Mouse (Mus musculus) CH12.LX (cell line): ENCODE measurements at regions not wholly inside any gene's neighbourhood (a gene's known extent, or its start where the extent isn't known, plus 50 kb on each side); places are given as distances from the start of the nearest gene placed in this dataset.

Experiments
- DNase-seq: peaks from one replicate; pipeline ENCODE4 v3.0.0-alpha.2; 2013; ENCODE audit errors: extremely low read depth
- H3K27ac ChIP-seq: 2 replicates; pipeline ENCODE4 v1.5.1; 2012; ENCODE audit warnings: low read depth, mild to moderate bottlenecking, control low read depth, moderate library complexity; ENCODE audit not compliant: insufficient read depth
- H3K27me3 ChIP-seq: replicated peaks from 2 replicates; pipeline ENCODE3; 2012; ENCODE audit warnings: inconsistent platforms
- H3K36me3 ChIP-seq, 2 experiments: replicated peaks in 1 of 2; 2 replicates each; pipeline versions ENCODE3 to v1.6.1; 2012; ENCODE audit warnings: inconsistent platforms in 1 of 2, low read length in 1 of 2, mild to moderate bottlenecking in 1 of 2, mixed read lengths in 1 of 2, moderate library complexity in 1 of 2; ENCODE audit not compliant: control insufficient read depth in 1 of 2, insufficient read depth in 1 of 2
- H3K4me1 ChIP-seq, 2 experiments: 2 replicates each; pipeline ENCODE4 v1.6.1; 2012; ENCODE audit warnings: inconsistent platforms in 1 of 2, moderate library complexity in 1 of 2; ENCODE audit not compliant: insufficient read depth in 2 of 2, control insufficient read depth in 1 of 2
- H3K4me2 ChIP-seq: 2 replicates; pipeline ENCODE4 v1.6.1; 2012; ENCODE audit warnings: low read depth, mild to moderate bottlenecking, control low read depth; ENCODE audit not compliant: poor library complexity, insufficient read depth, severe bottlenecking
- H3K4me3 ChIP-seq, 3 experiments: fragments of 150-350 bp in 1 of 3; sonication (generic) in 1 of 3; replicated peaks in 1 of 3; 2 replicates each; pipeline versions ENCODE3 to v1.5.1; 2011 to 2012; ENCODE audit warnings: low read depth in 2 of 3, low read length in 2 of 3, mild to moderate bottlenecking in 2 of 3, moderate library complexity in 2 of 3, control low read depth in 1 of 3, improper control_type of control experiment in 1 of 3, inconsistent platforms in 1 of 3, mixed read lengths in 1 of 3; ENCODE audit not compliant: poor library complexity in 1 of 3
- H3K79me2 ChIP-seq: replicated peaks from 2 replicates; pipeline ENCODE4 v1.6.1; 2012; ENCODE audit warnings: mild to moderate bottlenecking, moderate library complexity; ENCODE audit not compliant: control insufficient read depth, poor library complexity, insufficient read depth, severe bottlenecking; ENCODE audit errors: extremely low read depth
- H3K9ac ChIP-seq: 2 replicates; pipeline ENCODE4 v1.6.1; 2012; ENCODE audit warnings: low read depth, mild to moderate bottlenecking, control low read depth, moderate library complexity; ENCODE audit not compliant: insufficient read depth
- H3K9me3 ChIP-seq: replicated peaks from 2 replicates; pipeline ENCODE3; 2012; ENCODE audit warnings: low read length, inconsistent platforms, mixed read lengths
- CHD1 ChIP-seq: IDR thresholded peaks from 2 replicates; pipeline ENCODE4 v1.6.1; 2012; ENCODE audit warnings: low read depth, low read length, improper control_type of control experiment, inconsistent platforms
- CHD2 ChIP-seq: IDR thresholded peaks from 2 replicates; pipeline ENCODE4 v1.6.1; 2011; ENCODE audit warnings: low read length, improper control_type of control experiment
- CTCF ChIP-seq, 2 experiments: IDR thresholded peaks in 1 of 2; conservative IDR thresholded peaks in 1 of 2; 2 replicates each; pipeline ENCODE4 v1.5.1; 2011 to 2012; ENCODE audit warnings: low read depth in 2 of 2, low read length in 2 of 2, improper control_type of control experiment in 1 of 2, inconsistent platforms in 1 of 2, mild to moderate bottlenecking in 1 of 2, moderate library complexity in 1 of 2
- ELF1 ChIP-seq: IDR thresholded peaks from 2 replicates; pipeline ENCODE4 v1.6.1; 2014; ENCODE audit warnings: low read depth, mild to moderate bottlenecking, inconsistent platforms, low read length, improper control_type of control experiment
- EP300 ChIP-seq: IDR thresholded peaks from 2 replicates; pipeline ENCODE4 v1.6.1; 2011; ENCODE audit warnings: low read length, improper control_type of control experiment
- ETS1 ChIP-seq: conservative IDR thresholded peaks from 2 replicates; pipeline ENCODE4 v1.6.1; 2012; ENCODE audit warnings: low read depth, mild to moderate bottlenecking, inconsistent platforms, low read length, improper control_type of control experiment, moderate library complexity
- GABPA ChIP-seq: IDR thresholded peaks from 2 replicates; pipeline ENCODE4 v1.6.1; 2012; ENCODE audit warnings: low read depth, low read length, improper control_type of control experiment, inconsistent platforms; ENCODE audit not compliant: insufficient replicate concordance
- JUN ChIP-seq: IDR thresholded peaks from 2 replicates; pipeline ENCODE4 v1.6.1; 2011; ENCODE audit warnings: low read depth, mild to moderate bottlenecking, low read length, improper control_type of control experiment, moderate library complexity; ENCODE audit not compliant: insufficient read depth
- JUND ChIP-seq: conservative IDR thresholded peaks from 2 replicates; pipeline ENCODE4 v1.6.1; 2011; ENCODE audit warnings: low read depth, low read length, improper control_type of control experiment
- MAFK ChIP-seq: IDR thresholded peaks from 2 replicates; pipeline ENCODE4 v1.6.1; 2011; ENCODE audit warnings: low read length, improper control_type of control experiment; ENCODE audit not compliant: insufficient replicate concordance
- MAX ChIP-seq: IDR thresholded peaks from 2 replicates; pipeline ENCODE4 v1.6.1; 2011; ENCODE audit warnings: low read length, improper control_type of control experiment
- MAZ ChIP-seq: IDR thresholded peaks from 2 replicates; pipeline ENCODE4 v1.6.1; 2012; ENCODE audit warnings: low read depth, mild to moderate bottlenecking, inconsistent platforms, low read length, improper control_type of control experiment, moderate library complexity
- MEF2A ChIP-seq: IDR thresholded peaks from 2 replicates; pipeline ENCODE4 v1.6.1; 2014; ENCODE audit warnings: low read depth, mild to moderate bottlenecking, inconsistent platforms, low read length, improper control_type of control experiment, borderline replicate concordance
- MYC ChIP-seq: IDR thresholded peaks from 2 replicates; pipeline ENCODE4 v1.6.1; 2011; ENCODE audit warnings: low read depth, mild to moderate bottlenecking, improper control_type of control experiment, low read length
- NELFE ChIP-seq: IDR thresholded peaks from 2 replicates; pipeline ENCODE4 v1.6.1; 2011; ENCODE audit warnings: low read depth, low read length, improper control_type of control experiment
- NRF1 ChIP-seq: IDR thresholded peaks from 2 replicates; pipeline ENCODE4 v1.6.1; 2014; ENCODE audit warnings: low read depth, mild to moderate bottlenecking, inconsistent platforms, low read length, improper control_type of control experiment, moderate library complexity
- POLR2A ChIP-seq: IDR thresholded peaks from 2 replicates; pipeline ENCODE4 v1.6.1; 2011; ENCODE audit warnings: low read depth, mild to moderate bottlenecking, improper control_type of control experiment, low read length
- POLR2AphosphoS2 ChIP-seq: IDR thresholded peaks from 2 replicates; pipeline ENCODE4 v1.6.1; 2011; ENCODE audit warnings: low read depth, low read length, improper control_type of control experiment
- RAD21 ChIP-seq: IDR thresholded peaks from 2 replicates; pipeline ENCODE4 v1.6.1; 2011; ENCODE audit warnings: low read depth, mild to moderate bottlenecking, low read length, improper control_type of control experiment, moderate library complexity
- RCOR1 ChIP-seq: conservative IDR thresholded peaks from 2 replicates; pipeline ENCODE4 v1.6.1; 2012; ENCODE audit warnings: low read depth, mild to moderate bottlenecking, inconsistent platforms, low read length, improper control_type of control experiment
- SIN3A ChIP-seq: IDR thresholded peaks from 2 replicates; pipeline ENCODE4 v1.6.1; 2012; ENCODE audit warnings: low read length, improper control_type of control experiment, inconsistent platforms
- SMC3 ChIP-seq: IDR thresholded peaks from 2 replicates; pipeline ENCODE4 v1.6.1; 2011; ENCODE audit warnings: low read depth, low read length, improper control_type of control experiment
- USF1 ChIP-seq: IDR thresholded peaks from 2 replicates; pipeline ENCODE4 v1.6.1; 2014; ENCODE audit warnings: low read depth, mild to moderate bottlenecking, inconsistent platforms, low read length, improper control_type of control experiment
- USF2 ChIP-seq: conservative IDR thresholded peaks from 2 replicates; pipeline ENCODE4 v1.6.1; 2011; ENCODE audit warnings: low read depth, low read length, improper control_type of control experiment
- ZKSCAN1 ChIP-seq: IDR thresholded peaks from 2 replicates; pipeline ENCODE4 v1.6.1; 2012; ENCODE audit warnings: low read depth, inconsistent platforms, low read length, improper control_type of control experiment, borderline replicate concordance
- ZMIZ1 ChIP-seq: IDR thresholded peaks from 2 replicates; pipeline ENCODE4 v1.6.1; 2012; ENCODE audit warnings: low read depth, mild to moderate bottlenecking, inconsistent platforms, low read length, improper control_type of control experiment
- dilution Hi-C: fragments of 300-500 bp; cut with MboI; formaldehyde crosslinking; loops from 2 replicates; pipeline ENCODE4 v1.14.3; 2020; ENCODE audit warnings: low sequenced_read_pairs; ENCODE audit not compliant: extremely low pct_unique_long_range_greater_than_20kb, extremely low pct_ligation_motif_present
- in situ Hi-C: fragments of 300-500 bp; cut with MboI; formaldehyde crosslinking; loops from 3 replicates; pipeline ENCODE4 v1.14.3; 2019; ENCODE audit warnings: low sequenced_read_pairs, low pct_ligation_motif_present, low pct_unique_long_range_greater_than_20kb, mixed read lengths

DNA sequence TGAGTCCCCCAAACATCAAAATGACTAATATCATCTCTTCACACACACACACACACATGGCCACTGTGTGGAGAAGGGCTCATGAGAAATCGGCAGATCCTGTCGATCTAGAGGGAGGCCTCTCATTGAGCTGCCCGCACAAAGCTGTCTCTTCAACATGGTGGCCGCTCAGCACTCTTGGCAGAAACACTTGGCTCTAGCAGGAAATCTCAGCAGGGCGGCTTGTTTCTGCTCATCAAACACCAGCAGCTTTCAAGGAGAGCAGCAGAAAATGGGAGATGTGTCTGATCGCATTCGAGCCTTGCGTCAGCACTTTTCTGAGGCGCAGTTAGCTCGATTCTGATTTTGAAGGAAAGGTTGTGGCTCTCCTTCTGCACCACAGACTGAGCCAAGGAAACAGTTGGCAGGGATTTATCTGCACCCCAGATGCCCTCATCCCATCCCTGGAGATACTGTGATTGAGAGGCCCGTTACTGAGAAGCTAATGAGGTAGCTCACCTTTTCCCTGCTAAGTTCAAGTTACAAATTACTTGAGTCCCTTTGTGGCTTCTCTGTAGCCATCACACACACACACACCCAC is 66.4 kb upstream of the Fzd7 start:
- Histone ChIP-seq H3K4me2 (no peak overlapping the region), H3K27me3 (no peaks in the 10 kb centered on the region), H3K36me3 (peaks cover 0 to 3% of the 10 kb centered on the region in 2 experiments), H3K79me2 (no peaks in the 10 kb centered on the region), H3K9ac (no peak overlapping the region), H3K4me1 (peaks cover 6 to 56% of the 10 kb centered on the region in 2 experiments), H3K4me3 (no peak overlapping the region), H3K9me3 (no peaks in the 10 kb centered on the region), H3K27ac (no peak overlapping the region)
- DNase-seq: no peak
- TF ChIP-seq CHD1: no peak
- TF ChIP-seq MEF2A: no peak
- TF ChIP-seq CHD2: no peak
- TF ChIP-seq RAD21: no peak
- no peak for TF ChIP-seq SIN3A
- no peak for TF ChIP-seq POLR2AphosphoS2
- TF ChIP-seq ZMIZ1: no peak
- TF ChIP-seq MAX: no peak
- TF ChIP-seq JUN: no peak
- no peak for TF ChIP-seq CTCF (conservative IDR thresholded peaks at IDR 0.05 in 1 of 2, IDR thresholded peaks at IDR 0.05 in 1 of 2; ENCODE audit: low read depth in 2 of 2, low read length in 2 of 2)
- no peak for TF ChIP-seq SMC3
- dilution Hi-C loops: no loop called here
- in situ Hi-C loops: no loop called here

DNA sequence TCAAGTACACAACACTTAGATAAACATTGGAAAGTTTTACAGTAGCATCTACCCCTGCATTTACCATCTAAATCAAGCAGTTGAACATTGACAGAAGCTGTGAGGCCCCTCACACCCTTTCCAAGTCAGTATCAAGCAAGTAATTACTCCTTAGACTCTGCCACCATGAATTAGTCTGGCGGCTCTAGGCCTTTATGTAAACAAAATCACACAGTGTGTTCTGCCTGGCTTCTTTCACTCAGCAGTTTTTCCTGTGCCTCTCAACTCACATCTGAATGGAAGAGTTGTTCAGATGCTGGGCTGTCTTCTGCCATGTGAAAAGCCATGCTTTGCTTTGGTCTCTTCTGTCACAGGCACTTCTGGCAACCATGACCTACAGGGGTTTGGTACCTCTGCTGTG is 64.9 kb upstream of the Fzd7 start:
- Histone ChIP-seq H3K9me3 (no peaks in the 10 kb centered on the region), H3K79me2 (no peaks in the 10 kb centered on the region), H3K9ac (peak overlapping the region; percentile 69), H3K27ac (peak overlapping the region; percentile 91), H3K4me1 (peaks cover 10 to 68% of the 10 kb centered on the region in 2 experiments), H3K4me2 (peak overlapping the region; percentile 96), H3K36me3 (peaks cover 0 to 3% of the 10 kb centered on the region in 2 experiments), H3K4me3 (peak overlapping the region; percentile 20 to 39 (median 35)), H3K27me3 (no peaks in the 10 kb centered on the region)
- in situ Hi-C loops: no loop called here
- no peak for TF ChIP-seq RCOR1
- no peak for TF ChIP-seq MAFK
- DNase-seq: no peak
- dilution Hi-C loops: no loop called here

DNA sequence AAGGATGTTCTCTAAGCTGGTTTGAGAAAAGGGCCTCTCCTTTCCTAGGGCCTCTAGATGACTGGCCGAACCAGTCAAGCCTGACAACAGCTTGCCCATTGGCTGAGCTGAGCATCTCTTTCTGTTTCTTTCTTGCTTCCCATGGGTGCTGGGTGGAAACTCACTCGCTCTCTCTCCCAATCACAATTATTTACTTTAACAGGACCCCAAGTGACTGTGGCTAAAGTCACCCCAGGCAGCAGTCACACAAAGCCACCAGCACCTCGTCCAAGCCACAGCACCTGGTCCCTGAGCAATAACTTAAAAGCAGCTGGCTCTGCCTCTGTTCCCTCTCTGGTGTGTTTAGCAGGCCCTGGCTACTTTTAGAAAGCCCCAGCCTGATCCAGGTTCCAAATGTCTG is 64.3 kb upstream of the Fzd7 start:
- H3K27me3 ChIP-seq: no peaks in the 10 kb centered on the region
- H3K4me2 ChIP-seq: peak overlapping the region; percentile 96
- H3K9ac ChIP-seq: peak overlapping the region; percentile 69
- dilution Hi-C loops (no loop called here), in situ Hi-C loops (no loop called here)
- H3K36me3 ChIP-seq: peaks cover 0 to 3% of the 10 kb centered on the region in 2 experiments
- peak overlapping the region; percentile 85 for H3K27ac ChIP-seq
- H3K79me2 ChIP-seq: no peaks in the 10 kb centered on the region
- peaks cover 10 to 69% of the 10 kb centered on the region in 2 experiments for H3K4me1 ChIP-seq
- H3K9me3 ChIP-seq: no peaks in the 10 kb centered on the region
- no peak overlapping the region for H3K4me3 ChIP-seq
- peak; percentile 82 for DNase-seq
- TF ChIP-seq ETS1 (peak; percentile 55), ZMIZ1 (peak; percentile 56; the same call in 1 of the 2 replicates), USF1 (no peak), MAX (peak; percentile 42; the same call in 1 of the 2 replicates), MAFK (no peak), JUND (no peak), GABPA (no peak), EP300 (peak; percentile 69; the same call in 1 of the 2 replicates), USF2 (no peak), SIN3A (peak; percentile 48; the same call in 1 of the 2 replicates), ZKSCAN1 (no peak), JUN (no peak), NELFE (peak; percentile 47; the same call in 1 of the 2 replicates), POLR2A (peak; percentile 56), ELF1 (no peak), NRF1 (peak; percentile 44; the same call in 1 of the 2 replicates), MAZ (no peak), MYC (no peak)
